Mouse (Mus musculus) liver, embryonic 11.5 days (tissue): Measurements from ENCODE around the gene Gm28729. TPM values are rescaled to one million over a fixed set of nuclear protein-coding genes. Genes with fewer than 3 reads are reported as not detected.

Experiments
- ATAC-seq: fragments of 200-750 bp; cut with Nextera tagmentation; replicated peaks from 2 replicates; pipeline ENCODE4 v1.8.0; 2017; ENCODE audit warnings: moderate number of reproducible peaks, mild to moderate bottlenecking, moderate TSS enrichment, moderate library complexity; ENCODE audit not compliant: low FRiP score
- DNase-seq: peaks from one replicate; pipeline ENCODE4 v3.0.0-alpha.2; 2017; ENCODE audit warnings: low spot score
- H3K27ac ChIP-seq: fragments of 300-500 bp; sonication (generic); 2 replicates; pipeline ENCODE4 v1.5.1; 2014; ENCODE audit warnings: mild to moderate bottlenecking, low read depth, low read length, control low read depth
- H3K27me3 ChIP-seq: fragments of 300-500 bp; sonication (generic); replicated peaks from 2 replicates; pipeline ENCODE4 v1.6.1; 2014; ENCODE audit warnings: low read length, mixed read lengths; ENCODE audit not compliant: control insufficient read depth, insufficient read depth
- H3K36me3 ChIP-seq: fragments of 300-500 bp; sonication (generic); 2 replicates; pipeline ENCODE4 v1.6.1; 2014; ENCODE audit warnings: mild to moderate bottlenecking, low read length, moderate library complexity, mixed read lengths; ENCODE audit not compliant: control insufficient read depth, insufficient read depth
- H3K4me1 ChIP-seq: fragments of 300-500 bp; sonication (generic); replicated peaks from 2 replicates; pipeline ENCODE4 v1.6.1; 2014; ENCODE audit warnings: low read length, mixed read lengths; ENCODE audit not compliant: control insufficient read depth, insufficient read depth
- H3K4me2 ChIP-seq: fragments of 300-500 bp; sonication (generic); 2 replicates; pipeline ENCODE4 v1.6.1; 2014; ENCODE audit warnings: mild to moderate bottlenecking, control low read depth, moderate library complexity
- H3K4me3 ChIP-seq: fragments of 300-500 bp; sonication (generic); 2 replicates; pipeline ENCODE4 v1.5.1; 2014; ENCODE audit warnings: low read depth, low read length, control low read depth
- H3K9ac ChIP-seq: fragments of 300-500 bp; sonication (generic); 2 replicates; pipeline ENCODE4 v1.6.1; 2014; ENCODE audit warnings: low read depth, low read length, control low read depth
- H3K9me3 ChIP-seq: fragments of 300-500 bp; sonication (generic); 2 replicates; pipeline ENCODE4 v1.6.1; 2016; ENCODE audit warnings: low read length, inconsistent platforms, mixed read lengths; ENCODE audit not compliant: control insufficient read depth
- WGBS: fragments of 180-500 bp; shearing (Covaris S2); extraction: QIAGEN DNeasy Blood & Tissue Kit; methylation state at CpG from one replicate; pipeline ENCODE4 v1.1.7; 2014; 5-methylcytosine and 5-hydroxymethylcytosine counted together
- polyA plus RNA-seq: library from polyadenylated mRNA; unstranded; fragments of >200 nt; fragmentation: Nextera tagmentation; extraction: Ambion mirVana; gene quantifications from 2 replicates; pipeline ENCODE4 v1.2.1, GENCODE M21; 2014

Gene Gm28729
- polyA plus RNA-seq, 1 experiment from 2014 or later, result not detected

DNA sequence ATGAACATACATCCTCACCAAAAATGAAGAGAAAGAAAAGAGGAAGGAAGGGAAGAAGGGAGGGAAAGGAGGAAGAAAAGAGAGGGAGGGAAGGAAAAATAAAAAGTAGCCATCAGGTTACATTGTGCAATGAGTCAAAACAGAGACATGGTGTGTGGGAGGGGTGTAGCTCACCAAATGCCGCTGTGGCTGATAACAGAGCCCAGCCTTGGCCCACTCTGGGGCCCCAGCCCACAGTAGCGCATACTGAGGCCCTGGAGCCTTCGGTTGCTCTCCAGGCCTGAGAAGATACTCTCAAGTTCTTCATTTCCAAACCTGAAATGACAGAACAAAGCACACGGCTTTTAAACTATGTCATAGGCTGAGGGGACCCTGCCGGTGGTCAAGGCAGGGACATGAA lies 10.8 kb downstream of the Gm28729 start:
- no peaks in the 10 kb centered on the region for H3K9me3 ChIP-seq
- H3K27me3 ChIP-seq, result no peaks in the 10 kb centered on the region
- peak overlapping the region; percentile 47 for H3K4me2 ChIP-seq
- ATAC-seq (peak; percentile 93), DNase-seq (no peak)
- no peak overlapping the region; the same call in 1 of the 2 replicates for H3K9ac ChIP-seq
- H3K27ac ChIP-seq, result 0 out of 2 replicates have a peak overlapping the region, but pooled peaks have one; percentile 5
- WGBS, result 42% methylated on average over 5 of the region's 5 CpGs
- peaks cover 20% of the 10 kb centered on the region for H3K4me1 ChIP-seq
- no peaks in the 10 kb centered on the region for H3K36me3 ChIP-seq
- no peak overlapping the region for H3K4me3 ChIP-seq

GRCm38 (mm10) chr9:96506011-96506498 lies 19.0 kb downstream of the Gm28729 start:
- Histone ChIP-seq H3K4me1 (no peaks in the 10 kb centered on the region), H3K27ac (no peak overlapping the region), H3K9me3 (no peaks in the 10 kb centered on the region), H3K27me3 (no peaks in the 10 kb centered on the region), H3K4me2 (no peak overlapping the region), H3K9ac (no peak overlapping the region), H3K36me3 (no peaks in the 10 kb centered on the region), H3K4me3 (no peak overlapping the region)
- DNase-seq (no peak), ATAC-seq (no peak)
- 46% methylated on average over 10 of the region's 10 CpGs for WGBS

DNA sequence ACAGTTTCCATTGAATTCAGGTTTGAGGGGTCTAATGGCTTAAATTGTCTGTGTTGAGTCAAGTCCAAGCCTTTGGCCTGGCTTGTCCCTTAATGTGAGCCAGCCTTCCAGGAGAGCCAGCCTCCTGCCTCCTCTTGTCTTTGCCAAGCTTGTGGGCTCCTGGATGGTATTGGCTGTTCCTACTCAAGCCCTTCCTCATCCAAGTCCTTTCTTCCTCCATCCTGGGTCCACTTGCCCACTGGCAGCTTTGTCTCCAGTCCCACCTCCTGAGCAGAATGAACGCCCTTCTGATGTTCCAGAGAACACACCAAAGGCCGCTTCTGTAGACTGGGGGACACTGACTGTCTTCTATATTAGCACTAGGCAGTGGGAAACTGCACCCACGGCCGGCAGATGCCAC lies 19.9 kb downstream of the Gm28729 start:
- 85% methylated on average over 4 of the region's 4 CpGs for WGBS
- H3K4me1 ChIP-seq, result no peaks in the 10 kb centered on the region
- no peak overlapping the region for H3K27ac ChIP-seq
- H3K9ac ChIP-seq, result no peak overlapping the region
- H3K4me2 ChIP-seq, result no peak overlapping the region
- no peaks in the 10 kb centered on the region for H3K36me3 ChIP-seq
- H3K27me3 ChIP-seq, result no peaks in the 10 kb centered on the region
- no peaks in the 10 kb centered on the region for H3K9me3 ChIP-seq
- no peak overlapping the region for H3K4me3 ChIP-seq
- no peak for DNase-seq
- no peak for ATAC-seq

DNA sequence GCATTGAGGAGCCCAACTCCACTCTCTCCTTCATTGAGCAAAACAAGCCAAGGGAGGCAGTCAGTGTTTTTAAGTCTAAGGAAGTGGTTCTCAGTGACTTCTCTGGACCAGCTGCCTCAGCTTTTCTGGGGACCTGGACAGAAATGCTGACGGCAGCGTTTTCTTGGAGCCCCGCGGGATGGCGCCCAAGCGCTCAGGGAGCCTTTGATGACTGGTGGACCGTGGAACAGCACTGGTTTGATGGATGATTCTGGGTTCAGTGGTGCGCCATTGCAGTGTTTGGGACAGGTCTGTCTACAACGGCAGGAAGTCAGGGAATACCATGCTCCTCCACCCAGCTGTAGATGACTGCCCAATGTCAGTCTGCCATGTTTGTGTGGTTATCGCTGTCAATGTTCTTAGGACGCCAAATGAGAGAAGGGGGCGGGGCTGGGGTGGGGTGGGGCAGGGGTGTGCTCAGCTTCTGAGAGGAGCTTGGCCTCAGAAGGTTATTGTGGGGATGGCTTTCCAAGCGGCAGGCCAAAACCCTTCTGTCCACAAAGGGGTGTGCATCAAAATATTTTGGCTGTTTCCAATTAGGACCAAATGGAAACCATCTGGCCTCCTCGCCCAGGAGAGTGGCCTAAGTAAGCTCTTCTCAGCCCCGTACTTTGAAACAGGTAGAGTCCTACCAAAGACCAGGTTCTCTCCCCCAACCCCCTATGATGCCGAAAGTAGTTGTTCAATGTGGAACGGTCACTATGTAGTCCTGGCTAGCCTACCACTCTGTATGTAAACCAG lies 20.8 kb downstream of the Gm28729 start:
- Histone ChIP-seq H3K9me3 (no peaks in the 10 kb centered on the region), H3K36me3 (no peaks in the 10 kb centered on the region), H3K9ac (no peak overlapping the region), H3K27ac (no peak overlapping the region), H3K4me2 (no peak overlapping the region), H3K27me3 (no peaks in the 10 kb centered on the region), H3K4me3 (no peak overlapping the region), H3K4me1 (no peaks in the 10 kb centered on the region)
- DNase-seq (no peak), ATAC-seq (no peak)
- whole genome bisulfite sequencing, result 68% methylated on average over 17 of the region's 17 CpGs

DNA sequence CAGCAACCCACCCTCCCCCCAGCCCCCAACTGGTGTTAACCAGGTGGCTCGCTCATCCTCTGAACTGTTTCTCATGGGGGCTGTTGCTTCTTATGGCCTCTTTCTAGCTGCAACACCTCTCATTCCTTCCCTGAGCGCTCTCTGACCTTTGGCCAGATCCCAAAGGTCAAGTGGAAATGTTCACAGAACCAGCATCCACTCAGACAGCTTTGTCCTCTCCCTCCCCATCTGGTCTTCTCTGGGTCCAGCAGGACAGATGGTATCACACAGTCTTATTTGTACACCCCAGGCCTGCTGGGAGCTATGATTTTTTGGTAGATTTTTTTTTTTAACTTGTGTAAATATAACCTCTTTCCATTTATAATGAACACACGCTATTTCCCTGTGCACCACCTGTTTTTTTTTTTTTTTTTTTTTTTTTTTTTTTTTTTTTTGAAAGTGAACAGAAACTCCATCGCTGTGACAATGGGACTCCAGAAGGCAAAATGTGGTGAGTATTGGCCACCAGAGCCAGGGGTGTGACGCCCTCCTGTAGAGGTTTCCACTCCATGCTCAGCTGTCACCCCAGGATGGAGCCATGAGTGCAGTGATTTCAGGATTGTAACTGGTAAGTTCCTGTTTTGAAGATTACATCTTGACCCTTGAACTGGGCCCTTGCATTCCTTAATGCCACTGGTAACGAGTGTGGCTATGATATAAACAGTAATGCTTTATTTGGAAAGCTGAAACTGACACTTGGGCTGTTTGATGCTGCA lies 22.0 kb downstream of the Gm28729 start:
- Histone ChIP-seq H3K4me1 (no peaks in the 10 kb centered on the region), H3K36me3 (no peaks in the 10 kb centered on the region), H3K9me3 (no peaks in the 10 kb centered on the region; the same call in 1 of the 2 replicates), H3K4me2 (no peak overlapping the region), H3K27ac (no peak overlapping the region), H3K4me3 (no peak overlapping the region), H3K27me3 (no peaks in the 10 kb centered on the region), H3K9ac (no peak overlapping the region)
- no peak for ATAC-seq
- no peak for DNase-seq
- WGBS, result 78% methylated on average over 6 of the region's 6 CpGs

DNA sequence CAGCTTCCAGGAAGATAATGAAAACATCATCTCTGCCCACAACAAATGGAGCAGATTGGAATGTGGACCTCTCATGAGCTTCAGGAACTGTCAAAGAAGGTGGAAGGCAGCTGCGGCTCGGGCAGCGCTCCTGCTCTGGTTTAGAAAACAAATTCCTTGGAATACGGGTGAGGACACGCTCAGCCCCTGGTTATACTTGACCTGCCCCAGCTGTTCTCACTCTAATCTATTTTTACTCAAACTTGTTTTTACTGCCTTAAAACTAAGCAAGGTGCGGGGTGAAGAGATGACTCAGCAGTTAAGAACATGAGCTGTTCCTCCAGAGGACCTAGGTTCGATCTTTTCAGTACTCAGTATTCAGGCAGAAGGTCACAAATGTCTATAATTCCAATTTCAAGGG lies 23.8 kb downstream of the Gm28729 start:
- no peaks in the 10 kb centered on the region; the same call in 1 of the 2 replicates for H3K9me3 ChIP-seq
- no peak overlapping the region for H3K9ac ChIP-seq
- H3K27ac ChIP-seq, result no peak overlapping the region
- 79% methylated on average over 7 of the region's 7 CpGs for WGBS
- H3K4me2 ChIP-seq, result no peak overlapping the region
- DNase-seq (no peak), ATAC-seq (no peak)
- no peaks in the 10 kb centered on the region for H3K36me3 ChIP-seq
- no peaks in the 10 kb centered on the region for H3K4me1 ChIP-seq
- no peaks in the 10 kb centered on the region for H3K27me3 ChIP-seq
- H3K4me3 ChIP-seq, result no peak overlapping the region

GRCm38 (mm10) chr9:96493212-96493611 lies 31.9 kb downstream of the Gm28729 start:
- DNase-seq, result no peak

DNA sequence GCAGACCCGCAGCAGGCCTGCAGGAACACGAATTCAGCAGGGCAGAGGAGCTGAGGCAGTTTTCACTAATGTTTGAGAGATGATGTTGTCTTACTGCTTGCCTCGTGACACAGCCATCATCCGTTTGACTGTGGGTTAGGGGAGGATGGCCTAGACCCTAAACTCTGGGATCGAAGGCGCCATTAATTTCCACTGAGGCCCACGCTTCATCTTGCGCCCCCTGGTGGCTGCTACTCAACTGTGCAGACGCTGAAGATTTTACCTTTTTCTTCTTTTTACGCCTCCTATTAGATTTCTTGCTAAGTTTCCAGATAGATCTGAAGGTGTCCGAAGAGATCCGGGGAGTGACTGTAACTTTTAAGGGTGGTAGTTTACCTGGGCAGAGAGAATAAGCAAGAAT lies 33.3 kb downstream of the Gm28729 start:
- 35% methylated on average over 12 of the region's 12 CpGs for WGBS
- H3K4me1 ChIP-seq, result no peaks in the 10 kb centered on the region; the same call in 1 of the 2 replicates
- ATAC-seq (no peak), DNase-seq (peak; percentile 55)
- no peak overlapping the region for H3K4me3 ChIP-seq
- no peaks in the 10 kb centered on the region for H3K27me3 ChIP-seq
- no peaks in the 10 kb centered on the region for H3K9me3 ChIP-seq
- H3K9ac ChIP-seq, result no peak overlapping the region
- H3K27ac ChIP-seq, result no peak overlapping the region
- H3K4me2 ChIP-seq, result peak overlapping the region; percentile 5; the same call in 1 of the 2 replicates
- no peaks in the 10 kb centered on the region for H3K36me3 ChIP-seq

More at GRCm38 (mm10) chr9:96493212-96493611, 31.9 kb downstream of the Gm28729 start:
- 41% methylated on average over 3 of the region's 3 CpGs for WGBS
- Histone ChIP-seq H3K4me2 (no peak overlapping the region), H3K27ac (no peak overlapping the region), H3K9ac (no peak overlapping the region; the same call in 1 of the 2 replicates), H3K4me1 (no peaks in the 10 kb centered on the region; the same call in 1 of the 2 replicates), H3K9me3 (no peaks in the 10 kb centered on the region), H3K27me3 (no peaks in the 10 kb centered on the region), H3K4me3 (no peak overlapping the region), H3K36me3 (no peaks in the 10 kb centered on the region)
- no peak for ATAC-seq
